Mouse (Mus musculus) heart, embryonic 13.5 days (tissue): ENCODE data around the gene Atg10. TPM values are rescaled to one million over a fixed set of nuclear protein-coding genes. Genes with fewer than 3 reads are reported as not detected.

Source experiments
- ATAC-seq: fragments of 200-750 bp; cut with Nextera tagmentation; 2 replicates; pipeline ENCODE4 v1.8.0; 2017; ENCODE audit warnings: moderate TSS enrichment; ENCODE audit not compliant: insufficient number of reproducible peaks, low FRiP score, low TSS enrichment; ENCODE audit errors: extremely low read depth
- H3K27ac ChIP-seq: fragments of 300-500 bp; sonication (generic); replicated peaks from 2 replicates; pipeline ENCODE4 v1.5.1; 2015; ENCODE audit warnings: moderate library complexity, mild to moderate bottlenecking, inconsistent platforms
- H3K27me3 ChIP-seq: fragments of 300-500 bp; sonication (generic); replicated peaks from 2 replicates; pipeline ENCODE4 v1.6.1; 2015; ENCODE audit warnings: mild to moderate bottlenecking, inconsistent platforms
- H3K36me3 ChIP-seq: fragments of 300-500 bp; sonication (generic); 2 replicates; pipeline ENCODE4 v1.6.1; 2015; ENCODE audit warnings: mild to moderate bottlenecking, inconsistent platforms
- H3K4me1 ChIP-seq: fragments of 300-500 bp; sonication (generic); 2 replicates; pipeline ENCODE4 v1.6.1; 2015; ENCODE audit warnings: inconsistent platforms
- H3K4me2 ChIP-seq: fragments of 300-500 bp; sonication (generic); 2 replicates; pipeline ENCODE4 v1.6.1; 2015; ENCODE audit warnings: inconsistent platforms, mild to moderate bottlenecking, moderate library complexity
- H3K4me3 ChIP-seq: fragments of 300-500 bp; sonication (generic); 2 replicates; pipeline ENCODE4 v1.5.1; 2015; ENCODE audit warnings: moderate library complexity, mild to moderate bottlenecking, inconsistent platforms
- H3K9ac ChIP-seq: fragments of 300-500 bp; sonication (generic); 2 replicates; pipeline ENCODE4 v1.6.1; 2015; ENCODE audit warnings: inconsistent platforms, mild to moderate bottlenecking, moderate library complexity
- H3K9me3 ChIP-seq: fragments of 300-500 bp; sonication (generic); 2 replicates; pipeline ENCODE4 v1.6.1; 2016; ENCODE audit warnings: inconsistent platforms
- WGBS: fragments of 180-500 bp; shearing (Covaris S2); methylation state at CpG from one replicate; pipeline ENCODE4 v1.1.7; 2015; ENCODE audit warnings: mixed read lengths; 5-methylcytosine and 5-hydroxymethylcytosine counted together
- polyA plus RNA-seq: library from polyadenylated mRNA; unstranded; fragments of >200 nt; fragmentation: Nextera tagmentation; extraction: Ambion mirVana; gene quantifications from 2 replicates; pipeline ENCODE4 v1.2.1, GENCODE M21; 2015

Gene Atg10
- polyA plus RNA-seq, 1 experiment from 2014 or later = 21.6 TPM

DNA sequence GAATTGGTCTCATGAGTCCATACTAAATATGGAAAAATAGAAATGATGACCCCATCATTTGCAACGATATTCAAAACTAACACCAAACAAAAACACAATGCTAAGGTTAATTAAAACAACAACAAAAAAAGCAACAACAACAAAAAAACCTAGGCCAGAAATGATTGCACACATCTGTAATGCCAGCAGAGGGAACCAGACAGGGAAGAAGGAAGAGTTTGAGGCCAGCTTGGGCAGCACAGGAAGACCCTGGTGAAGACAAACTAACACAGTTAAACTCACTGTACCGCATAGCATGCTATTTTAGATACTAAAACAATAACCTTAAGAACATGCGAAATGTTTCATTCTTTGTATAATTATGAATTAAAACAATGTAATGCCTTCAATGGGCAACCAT is 121.5 kb downstream of the Atg10 start:
- Histone ChIP-seq H3K4me2 (no peak overlapping the region), H3K9me3 (no peaks in the 10 kb centered on the region), H3K4me3 (no peak overlapping the region), H3K27ac (no peak overlapping the region), H3K9ac (no peak overlapping the region), H3K4me1 (no peaks in the 10 kb centered on the region), H3K27me3 (no peaks in the 10 kb centered on the region), H3K36me3 (no peaks in the 10 kb centered on the region)
- ATAC-seq = no peak
- 72% methylated on average over 3 of the region's 3 CpGs for WGBS

- H3K4me2 ChIP-seq = no peak overlapping the region
- no peaks in the 10 kb centered on the region for H3K9me3 ChIP-seq
- H3K27me3 ChIP-seq = no peaks in the 10 kb centered on the region
- no peak overlapping the region for H3K4me3 ChIP-seq
- no peak overlapping the region for H3K27ac ChIP-seq
- no peaks in the 10 kb centered on the region for H3K4me1 ChIP-seq
- no peak overlapping the region for H3K9ac ChIP-seq
- no peaks in the 10 kb centered on the region for H3K36me3 ChIP-seq
- ATAC-seq = no peak
- 69% methylated on average over 5 of the region's 5 CpGs for WGBS
Observed at GRCm38 (mm10) chr13:91100417-91100816, 123.4 kb downstream of the Atg10 start.

DNA sequence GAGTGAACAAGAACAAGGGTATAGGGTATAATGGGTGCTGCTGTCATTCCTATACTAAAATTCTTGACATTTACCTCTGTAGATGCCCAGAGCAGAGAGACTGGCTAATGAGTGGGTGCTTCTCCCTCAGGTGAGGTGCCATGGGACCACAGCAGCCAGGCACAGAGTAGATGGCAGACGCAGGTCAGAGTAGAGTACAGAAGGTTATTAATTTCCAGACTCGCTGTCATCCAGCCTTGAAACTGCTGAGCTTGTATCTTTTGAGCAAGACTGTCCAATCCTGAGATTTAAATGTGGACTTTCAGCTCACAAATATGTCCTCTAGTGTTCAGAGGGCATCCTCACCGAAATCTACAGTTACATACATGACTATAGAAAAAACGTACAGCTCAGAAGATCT is 128.9 kb downstream of the Atg10 start:
- Histone ChIP-seq H3K4me1 (peaks cover 15% of the 10 kb centered on the region), H3K4me3 (no peak overlapping the region), H3K9me3 (no peaks in the 10 kb centered on the region), H3K36me3 (no peaks in the 10 kb centered on the region), H3K27me3 (no peaks in the 10 kb centered on the region), H3K9ac (no peak overlapping the region), H3K4me2 (no peak overlapping the region), H3K27ac (no peak overlapping the region)
- WGBS = 91% methylated on average over 4 of the region's 4 CpGs
- ATAC-seq = no peak

- ATAC-seq = no peak
- Histone ChIP-seq H3K36me3 (no peaks in the 10 kb centered on the region), H3K9ac (no peak overlapping the region), H3K4me2 (no peak overlapping the region), H3K4me1 (peaks cover 15% of the 10 kb centered on the region), H3K27me3 (no peaks in the 10 kb centered on the region), H3K4me3 (no peak overlapping the region), H3K9me3 (no peaks in the 10 kb centered on the region), H3K27ac (no peak overlapping the region)
- 47% methylated on average over 7 of the region's 7 CpGs for WGBS
Observed at GRCm38 (mm10) chr13:91094196-91094595, 129.6 kb downstream of the Atg10 start.

- no peak for ATAC-seq
- H3K27me3 ChIP-seq = no peaks in the 10 kb centered on the region
- H3K4me3 ChIP-seq = no peak overlapping the region
- no peaks in the 10 kb centered on the region for H3K9me3 ChIP-seq
- H3K27ac ChIP-seq = no peak overlapping the region
- H3K9ac ChIP-seq = no peak overlapping the region
- peaks cover 15% of the 10 kb centered on the region for H3K4me1 ChIP-seq
- no peaks in the 10 kb centered on the region for H3K36me3 ChIP-seq
- 24% methylated on average over 1 of the region's 1 CpGs for WGBS
- H3K4me2 ChIP-seq = no peak overlapping the region
Observed at GRCm38 (mm10) chr13:91093610-91094009, 130.2 kb downstream of the Atg10 start.

DNA sequence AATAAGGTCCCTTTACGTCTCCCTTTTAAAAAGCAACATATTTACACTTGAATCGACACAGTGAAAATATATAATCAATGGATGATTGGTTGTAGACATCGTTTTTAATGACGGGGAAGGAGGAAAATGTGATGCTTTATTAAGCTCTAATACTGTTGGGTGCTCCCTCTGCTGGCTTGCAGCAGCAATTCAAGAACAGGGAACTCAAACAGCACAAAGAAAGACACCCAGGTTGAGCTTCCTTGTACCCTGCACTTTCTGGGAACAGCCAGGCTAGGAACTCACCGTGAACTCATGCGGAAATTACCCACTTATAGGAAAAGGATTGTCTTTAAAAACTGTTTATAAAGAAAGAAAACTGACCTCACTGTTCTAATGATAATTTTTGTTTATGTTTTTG is 130.6 kb downstream of the Atg10 start:
- Histone ChIP-seq H3K36me3 (no peaks in the 10 kb centered on the region), H3K4me1 (peaks cover 15% of the 10 kb centered on the region), H3K4me2 (no peak overlapping the region), H3K9me3 (no peaks in the 10 kb centered on the region), H3K9ac (no peak overlapping the region), H3K27ac (no peak overlapping the region), H3K4me3 (no peak overlapping the region), H3K27me3 (no peaks in the 10 kb centered on the region)
- 23% methylated on average over 6 of the region's 6 CpGs for WGBS
- no peak for ATAC-seq

- no peaks in the 10 kb centered on the region for H3K36me3 ChIP-seq
- no peak overlapping the region for H3K27ac ChIP-seq
- 69% methylated on average over 2 of the region's 2 CpGs for WGBS
- no peaks in the 10 kb centered on the region for H3K27me3 ChIP-seq
- no peak overlapping the region for H3K4me2 ChIP-seq
- ATAC-seq = no peak
- no peak overlapping the region for H3K9ac ChIP-seq
- no peaks in the 10 kb centered on the region for H3K9me3 ChIP-seq
- no peak overlapping the region for H3K4me3 ChIP-seq
- H3K4me1 ChIP-seq = peaks cover 15% of the 10 kb centered on the region
Observed at GRCm38 (mm10) chr13:91091731-91092190, 132.0 kb downstream of the Atg10 start.

GRCm38 (mm10) chr13:91090861-91091730 is 132.7 kb downstream of the Atg10 start:
- H3K36me3 ChIP-seq = no peaks in the 10 kb centered on the region
- H3K9me3 ChIP-seq = no peaks in the 10 kb centered on the region
- no peak overlapping the region for H3K9ac ChIP-seq
- no peak overlapping the region for H3K4me3 ChIP-seq
- no peaks in the 10 kb centered on the region for H3K27me3 ChIP-seq
- ATAC-seq = no peak
- no peak overlapping the region for H3K4me2 ChIP-seq
- no peak overlapping the region for H3K27ac ChIP-seq
- 64% methylated on average over 4 of the region's 4 CpGs for WGBS
- H3K4me1 ChIP-seq = peaks cover 15% of the 10 kb centered on the region

- Histone ChIP-seq H3K9ac (no peak overlapping the region), H3K4me2 (no peak overlapping the region), H3K36me3 (no peaks in the 10 kb centered on the region), H3K9me3 (no peaks in the 10 kb centered on the region), H3K27ac (no peak overlapping the region), H3K4me3 (no peak overlapping the region), H3K27me3 (no peaks in the 10 kb centered on the region), H3K4me1 (0 out of 2 replicates have a peak, but pooled peaks cover 3% of the 10 kb centered on the region)
- ATAC-seq = no peak
- 86% methylated on average over 12 of the region's 12 CpGs for WGBS
Observed at GRCm38 (mm10) chr13:91086361-91086900, 137.3 kb downstream of the Atg10 start.

- no peaks in the 10 kb centered on the region for H3K36me3 ChIP-seq
- WGBS = 84% methylated on average over 2 of the region's 2 CpGs
- 0 out of 2 replicates have a peak, but pooled peaks cover 3% of the 10 kb centered on the region for H3K4me1 ChIP-seq
- no peak for ATAC-seq
- no peak overlapping the region for H3K4me2 ChIP-seq
- H3K27ac ChIP-seq = no peak overlapping the region
- H3K9me3 ChIP-seq = no peaks in the 10 kb centered on the region
- H3K9ac ChIP-seq = no peak overlapping the region
- no peaks in the 10 kb centered on the region for H3K27me3 ChIP-seq
- no peak overlapping the region for H3K4me3 ChIP-seq
Observed at GRCm38 (mm10) chr13:91072351-91072750, 151.4 kb downstream of the Atg10 start.

DNA sequence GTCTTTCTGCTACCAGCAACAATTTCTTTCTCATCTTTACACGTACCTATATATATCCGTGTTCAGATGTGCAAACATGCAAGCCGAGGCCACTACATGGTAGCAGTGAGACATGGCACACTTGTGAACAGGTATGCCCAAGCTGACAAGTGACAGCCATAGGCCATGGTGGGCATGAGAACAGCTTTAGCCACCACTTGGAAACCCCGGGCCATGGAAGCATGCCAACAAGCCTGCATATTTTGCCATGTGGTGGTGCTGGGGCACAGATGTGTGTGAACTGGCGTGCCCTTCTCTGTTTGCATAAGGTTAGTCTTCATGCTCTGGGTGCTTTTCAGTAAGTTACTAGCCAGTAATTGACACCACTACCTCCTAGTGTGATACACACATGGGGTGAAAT is 162.9 kb downstream of the Atg10 start:
- no peaks in the 10 kb centered on the region for H3K4me1 ChIP-seq
- no peaks in the 10 kb centered on the region for H3K36me3 ChIP-seq
- no peaks in the 10 kb centered on the region for H3K27me3 ChIP-seq
- no peak overlapping the region for H3K9ac ChIP-seq
- 0 out of 2 replicates have a peak, but pooled peaks cover 4% of the 10 kb centered on the region for H3K9me3 ChIP-seq
- ATAC-seq = no peak
- 79% methylated on average over 5 of the region's 5 CpGs for WGBS
- H3K4me3 ChIP-seq = no peak overlapping the region
- H3K4me2 ChIP-seq = no peak overlapping the region
- H3K27ac ChIP-seq = no peak overlapping the region

DNA sequence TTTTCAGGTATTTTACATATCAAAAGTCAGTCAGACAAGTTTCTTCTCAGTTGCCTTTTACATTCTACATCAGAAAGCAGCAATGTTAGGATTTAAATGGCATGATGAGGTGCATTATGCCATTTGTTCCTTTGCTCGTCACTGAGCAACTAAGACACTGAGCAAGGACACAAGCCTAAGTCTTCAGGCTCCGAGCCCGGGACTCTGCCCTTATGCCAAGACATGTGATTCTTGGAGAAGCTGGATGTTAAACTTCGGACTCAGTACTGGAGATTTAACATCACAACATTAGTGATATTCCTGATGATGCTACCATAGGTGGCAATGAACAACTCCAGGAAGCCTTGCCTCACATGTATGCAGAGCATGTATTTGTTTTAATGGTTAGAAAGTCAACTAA is 175.6 kb downstream of the Atg10 start:
- H3K27ac ChIP-seq = no peak overlapping the region
- no peak overlapping the region for H3K4me2 ChIP-seq
- peaks cover 7% of the 10 kb centered on the region for H3K9me3 ChIP-seq
- H3K27me3 ChIP-seq = no peaks in the 10 kb centered on the region
- no peak overlapping the region for H3K9ac ChIP-seq
- WGBS = 78% methylated on average over 4 of the region's 4 CpGs
- H3K4me3 ChIP-seq = no peak overlapping the region
- H3K4me1 ChIP-seq = no peaks in the 10 kb centered on the region
- no peak for ATAC-seq
- no peaks in the 10 kb centered on the region for H3K36me3 ChIP-seq
